Mouse (Mus musculus): Measurements from ENCODE around the gene Cox6b1. TPM values are rescaled to one million over a fixed set of nuclear protein-coding genes. Genes with fewer than 3 reads are reported as not detected.

The Cox6b1 gene
- polyA plus RNA-seq, 1 experiment from 2014 or later, result 1,738 TPM

GRCm38 (mm10) chr7:30589435-30590301, 36.3 kb downstream of the Cox6b1 start:
- ATAC-seq, result peak; percentile 65
- Histone ChIP-seq H3K27me3 (replicated peaks; ENCODE audit: control insufficient read depth, insufficient read depth, low read length) (no peaks in the 10 kb centered on the region), H3K36me3 (ENCODE audit: control insufficient read depth, insufficient read depth) (peaks cover 21% of the 10 kb centered on the region), H3K4me2 (replicated peaks; ENCODE audit: low read depth) (peak overlapping the region; percentile 67), H3K4me3 (ENCODE audit: low read depth, low read length) (peak overlapping the region; percentile 81), H3K27ac (ENCODE audit: low read depth, low read length) (peak overlapping the region; percentile 87), H3K9me3 (ENCODE audit: control insufficient read depth) (no peaks in the 10 kb centered on the region), H3K4me1 (replicated peaks; ENCODE audit: control insufficient read depth, insufficient read depth, low read length) (no peaks in the 10 kb centered on the region), H3K9ac (ENCODE audit: low read depth, low read length) (peak overlapping the region; percentile 13)
- WGBS, result 13% methylated on average over 40 of the region's 40 CpGs
- TF ChIP-seq CTCF (IDR thresholded peaks at IDR 0.05; ENCODE audit: low read depth), result peak; percentile 98

GRCm38 (mm10) chr7:30588676-30589434, 37.1 kb downstream of the Cox6b1 start, which contains the start of gene Kmt2b:
Kmt2b (minus strand) TSS chr7:30588726.
- H3K4me3 ChIP-seq (ENCODE audit: low read depth, low read length), result peak within 1 kb of the TSS; percentile 81
- WGBS, result under 1% methylated on average over 49 of the region's 68 CpGs
- peak; percentile 94 for ATAC-seq
- H3K4me1 ChIP-seq (replicated peaks; ENCODE audit: control insufficient read depth, insufficient read depth, low read length), result no peaks in the 10 kb centered on the region
- peak within 1 kb of the TSS; percentile 67 for H3K4me2 ChIP-seq (replicated peaks; ENCODE audit: low read depth)
- peak within 1 kb of the TSS; percentile 92 for H3K9ac ChIP-seq (ENCODE audit: low read depth, low read length)
- no peaks in the 10 kb centered on the region for H3K9me3 ChIP-seq (ENCODE audit: control insufficient read depth)
- H3K27me3 ChIP-seq (replicated peaks; ENCODE audit: control insufficient read depth, insufficient read depth, low read length), result no peaks in the 10 kb centered on the region
- peaks cover 29% of the 10 kb centered on the region for H3K36me3 ChIP-seq (ENCODE audit: control insufficient read depth, insufficient read depth)
- peak within 1 kb of the TSS; percentile 87 for H3K27ac ChIP-seq (ENCODE audit: low read depth, low read length)
- TF ChIP-seq CTCF (IDR thresholded peaks at IDR 0.05; ENCODE audit: low read depth), result 0 out of 2 replicates have a peak, but pooled peaks have one; percentile 13

- no peaks in the 10 kb centered on the region for H3K27me3 ChIP-seq (replicated peaks; ENCODE audit: control insufficient read depth, insufficient read depth, low read length)
- no peaks in the 10 kb centered on the region for H3K9me3 ChIP-seq (ENCODE audit: control insufficient read depth)
- H3K4me1 ChIP-seq (replicated peaks; ENCODE audit: control insufficient read depth, insufficient read depth, low read length), result no peaks in the 10 kb centered on the region
- peak; percentile 8; the same call in 1 of the 2 replicates for ATAC-seq
- H3K9ac ChIP-seq (ENCODE audit: low read depth, low read length), result peak overlapping the region; percentile 92
- under 1% methylated on average over 66 of the region's 67 CpGs for WGBS
- no peak for TF ChIP-seq CTCF (IDR thresholded peaks at IDR 0.05; ENCODE audit: low read depth)
- H3K36me3 ChIP-seq (ENCODE audit: control insufficient read depth, insufficient read depth), result peaks cover 36% of the 10 kb centered on the region
- H3K4me2 ChIP-seq (replicated peaks; ENCODE audit: low read depth), result peak overlapping the region; percentile 67
- peak overlapping the region; percentile 81 for H3K4me3 ChIP-seq (ENCODE audit: low read depth, low read length)
- H3K27ac ChIP-seq (ENCODE audit: low read depth, low read length), result peak overlapping the region; percentile 87
These were observed 37.9 kb downstream of the Cox6b1 start for GRCm38 (mm10) chr7:30587842-30588667.

- Histone ChIP-seq H3K9ac (ENCODE audit: low read depth, low read length) (no peak overlapping the region), H3K4me1 (replicated peaks; ENCODE audit: control insufficient read depth, insufficient read depth, low read length) (no peaks in the 10 kb centered on the region), H3K27me3 (replicated peaks; ENCODE audit: control insufficient read depth, insufficient read depth, low read length) (no peaks in the 10 kb centered on the region), H3K27ac (ENCODE audit: low read depth, low read length) (no peak overlapping the region), H3K9me3 (ENCODE audit: control insufficient read depth) (no peaks in the 10 kb centered on the region), H3K4me2 (replicated peaks; ENCODE audit: low read depth) (no peak overlapping the region), H3K4me3 (ENCODE audit: low read depth, low read length) (no peak overlapping the region), H3K36me3 (ENCODE audit: control insufficient read depth, insufficient read depth) (peaks cover 51% of the 10 kb centered on the region)
- WGBS, result 90% methylated on average over 28 of the region's 28 CpGs
- ATAC-seq, result no peak
- TF ChIP-seq CTCF (IDR thresholded peaks at IDR 0.05; ENCODE audit: low read depth), result no peak
These were observed 39.4 kb downstream of the Cox6b1 start for GRCm38 (mm10) chr7:30586455-30587020.

- no peak for ATAC-seq
- no peaks in the 10 kb centered on the region for H3K4me1 ChIP-seq (replicated peaks; ENCODE audit: control insufficient read depth, insufficient read depth, low read length)
- WGBS, result 98% methylated on average over 7 of the region's 7 CpGs
- H3K27me3 ChIP-seq (replicated peaks; ENCODE audit: control insufficient read depth, insufficient read depth, low read length), result no peaks in the 10 kb centered on the region
- no peak overlapping the region for H3K4me3 ChIP-seq (ENCODE audit: low read depth, low read length)
- H3K36me3 ChIP-seq (ENCODE audit: control insufficient read depth, insufficient read depth), result peaks cover 65% of the 10 kb centered on the region
- no peak overlapping the region for H3K27ac ChIP-seq (ENCODE audit: low read depth, low read length)
- H3K4me2 ChIP-seq (replicated peaks; ENCODE audit: low read depth), result no peak overlapping the region
- no peaks in the 10 kb centered on the region for H3K9me3 ChIP-seq (ENCODE audit: control insufficient read depth)
- no peak for TF ChIP-seq CTCF (IDR thresholded peaks at IDR 0.05; ENCODE audit: low read depth)
- no peak overlapping the region for H3K9ac ChIP-seq (ENCODE audit: low read depth, low read length)
These were observed 40.8 kb downstream of the Cox6b1 start for GRCm38 (mm10) chr7:30585170-30585569.

Data from intestine, postnatal 0 days (tissue).